Comparison of ENCODE assay signal across 10 mouse cellular contexts in the genomic region with DNA sequence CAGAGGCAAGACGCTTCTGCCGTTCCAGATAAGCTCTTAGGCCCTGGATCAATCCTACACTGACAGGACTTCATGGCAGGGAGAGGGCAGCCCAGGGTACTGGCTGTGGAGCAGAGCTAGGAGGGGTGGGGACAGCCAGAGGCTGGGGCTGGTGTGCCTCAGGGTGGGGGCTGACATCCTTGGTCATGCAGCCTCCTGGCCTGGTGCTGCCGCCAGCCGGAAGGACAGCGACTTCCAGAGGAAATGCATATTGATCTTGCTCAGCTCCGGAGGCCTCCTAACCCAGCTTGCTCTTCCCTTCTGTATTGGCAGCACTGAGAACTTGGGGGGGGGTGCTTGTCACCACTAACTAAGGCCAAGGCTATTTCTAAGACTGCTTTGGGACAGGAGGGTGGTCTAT. TPM values are rescaled to one million over a fixed set of nuclear protein-coding genes. Genes with fewer than 3 reads are reported as not detected.
DNase-seq lines count a peak whose midpoint lies in the region; ATAC-seq and TF ChIP-seq lines count a peak whose summit lies in the region.
"Had no signal": no experiment of that assay in that cellular context is flagged by ENCODE, and none has a peak within 500 bp of the region (broad histone marks: within the 10 kb centered on the region; RNA-seq: fewer than 3 reads in every experiment).

No protein-coding gene starts in this region.

- H3K4me1 ChIP-seq in E14TG2a.4 (replicated peaks; ENCODE audit: low read depth, low read length) (peaks cover 91% of the 10 kb centered on the region), ES-E14 (ENCODE audit: control insufficient read depth in 2 of 2, insufficient read depth in 2 of 2, low read length in 2 of 2, poor library complexity in 1 of 2) (peaks cover 15 to 45% of the 10 kb centered on the region in 2 experiments)
- H3K4me1 ChIP-seq in hindbrain, embryonic 15.5 days (replicated peaks): peaks cover 44% of the 10 kb centered on the region

- H3K27ac ChIP-seq in ES-E14 (ENCODE audit: insufficient read depth, low read depth, low read length, poor library complexity, severe bottlenecking): peak overlapping the region; percentile 80; the same call in 1 of the 2 replicates
- peak overlapping the region; percentile 80 for H3K27ac ChIP-seq in hindbrain, embryonic 15.5 days (replicated peaks)

- no peak for DNase-seq in ES-E14 (ENCODE audit: low read depth, low spot score)
- peak; percentile 45 for DNase-seq in lung, postnatal 25 days (ENCODE audit: low spot score)
- no peak for DNase-seq in cerebellum, postnatal 14 days
- DNase-seq in right cerebral cortex, adult 18-20 months: no peak
- DNase-seq: adrenal gland, postnatal 14 days; cerebellum, postnatal 36 days had no signal

- ATAC-seq in hindbrain, embryonic 15.5 days (ENCODE audit: low FRiP score, low read depth): no peak
- ATAC-seq in megakaryocyte, adult 5-6 weeks (ENCODE audit: poor library complexity, severe bottlenecking): no peak

- no peak for TF ChIP-seq CTCF in E14TG2a.4 (conservative IDR thresholded peaks at IDR 0.05; ENCODE audit: low read length)

- H3K4me3 ChIP-seq in E14TG2a.4 (replicated peaks; ENCODE audit: low read length): peak overlapping the region; percentile 82
- no peak overlapping the region for H3K4me3 ChIP-seq in ES-E14 (ENCODE audit: insufficient read depth in 1 of 2, low read depth in 1 of 2, low read length in 2 of 2, poor library complexity in 1 of 2, severe bottlenecking in 1 of 2)
- H3K4me3 ChIP-seq in hindbrain, embryonic 15.5 days: no peak overlapping the region

- peaks cover 25% of the 10 kb centered on the region for H3K27me3 ChIP-seq in E14TG2a.4 (ENCODE audit: insufficient read depth, low read length)
- H3K27me3 ChIP-seq in hindbrain, embryonic 15.5 days: no peaks in the 10 kb centered on the region

- WGBS in hindbrain, embryonic 15.5 days: 39% methylated on average over 6 of the region's 6 CpGs

- in situ Hi-C loops in ES-E14 (cut with MboI; ENCODE audit: low sequenced_read_pairs in 2 of 2, unreplicated experiment in 2 of 2): no loop called here

- H3K36me3 ChIP-seq in E14TG2a.4 (ENCODE audit: insufficient read depth, low read length) (peaks cover 29% of the 10 kb centered on the region), ES-E14 (ENCODE audit: control insufficient read depth, insufficient read depth, low read length, poor library complexity, severe bottlenecking) (peaks cover 2% of the 10 kb centered on the region; the same call in 1 of the 2 replicates)
- no peaks in the 10 kb centered on the region for H3K36me3 ChIP-seq in hindbrain, embryonic 15.5 days

- H3K9ac ChIP-seq in ES-E14 (ENCODE audit: insufficient read depth, low read depth, low read length, poor library complexity, severe bottlenecking): peak overlapping the region; percentile 0; the same call in 1 of the 2 replicates
- no peak overlapping the region for H3K9ac ChIP-seq in hindbrain, embryonic 15.5 days
- H3K9ac ChIP-seq: lung, embryonic 14.5 days had no signal

- H3K9me3 ChIP-seq in E14TG2a.4 (ENCODE audit: low read length) (no peaks in the 10 kb centered on the region), ES-E14 (ENCODE audit: control insufficient read depth, insufficient read depth, low read depth, low read length) (no peaks in the 10 kb centered on the region)
- H3K9me3 ChIP-seq in hindbrain, embryonic 15.5 days: no peaks in the 10 kb centered on the region

- H3K4me2 ChIP-seq in hindbrain, embryonic 15.5 days: peak overlapping the region; percentile 12; the same call in 1 of the 2 replicates
- H3K4me2 ChIP-seq: lung, embryonic 14.5 days had no signal

TF ChIP-seq in ES-E14, 5 proteins besides CTCF, POLR2A, EP300 and RAD21:
- no peak for TF ChIP-seq CHD2 (IDR thresholded peaks at IDR 0.05; ENCODE audit: low read depth, low read length)
- no peak for TF ChIP-seq HCFC1 (IDR thresholded peaks at IDR 0.05; ENCODE audit: borderline replicate concordance, insufficient read depth, low read length)
- TF ChIP-seq ZNF384 (IDR thresholded peaks at IDR 0.05; ENCODE audit: low read depth, low read length): no peak
- no peak for TF ChIP-seq MAFK (IDR thresholded peaks at IDR 0.05; ENCODE audit: insufficient read depth, low read depth, low read length)
- no peak for TF ChIP-seq ZC3H11A (IDR thresholded peaks at IDR 0.05; ENCODE audit: borderline replicate concordance, low read depth, low read length)

RNA-seq across cellular contexts. Expression of a gene that starts 3.1 kb away (rescaled TPM):
- 9.5 and 17.1 TPM in 2 replicates for total RNA-seq in ES-E14 (2012; rRNA removed)
- polyA plus RNA-seq in hindbrain, embryonic 15.5 days (2015; fragmentation: Nextera tagmentation; extraction: Ambion mirVana): 44.3 and 46.6 TPM in 2 replicates
- 0.21 TPM in 1 of 2 replicates, not detected in the other for total RNA-seq in megakaryocyte, adult 5-6 weeks (2015)
- not detected in 2 replicates for total RNA-seq in megakaryocyte, adult 5-6 weeks (2017)

RNA-seq across cellular contexts. Expression of a gene that starts 16.3 kb away (rescaled TPM):
- total RNA-seq in ES-E14 (2012; rRNA removed): 81.7 and 139 TPM in 2 replicates
- 140 and 148 TPM in 2 replicates for polyA plus RNA-seq in hindbrain, embryonic 15.5 days (2015; fragmentation: Nextera tagmentation; extraction: Ambion mirVana)
- total RNA-seq in megakaryocyte, adult 5-6 weeks (2015): 213 and 232 TPM in 2 replicates
- 195 and 214 TPM in 2 replicates for total RNA-seq in megakaryocyte, adult 5-6 weeks (2017)

RNA-seq across cellular contexts. Expression of a gene that starts 31.3 kb away (rescaled TPM):
- total RNA-seq in ES-E14 (2012; rRNA removed): 3.7 and 4.6 TPM in 2 replicates
- 7.0 and 7.6 TPM in 2 replicates for polyA plus RNA-seq in hindbrain, embryonic 15.5 days (2015; fragmentation: Nextera tagmentation; extraction: Ambion mirVana)
- total RNA-seq in megakaryocyte, adult 5-6 weeks (2015): 0.80 and 3.2 TPM in 2 replicates
- total RNA-seq in megakaryocyte, adult 5-6 weeks (2017): 0.11 and 0.12 TPM in 2 replicates

RNA-seq across cellular contexts. Expression of a gene that starts 52.0 kb away (rescaled TPM):
- total RNA-seq in ES-E14 (2012; rRNA removed): 150 and 164 TPM in 2 replicates
- 103 and 117 TPM in 2 replicates for polyA plus RNA-seq in hindbrain, embryonic 15.5 days (2015; fragmentation: Nextera tagmentation; extraction: Ambion mirVana)
- 164 and 205 TPM in 2 replicates for total RNA-seq in megakaryocyte, adult 5-6 weeks (2015)
- 179 and 212 TPM in 2 replicates for total RNA-seq in megakaryocyte, adult 5-6 weeks (2017)
